Mouse (Mus musculus): ENCODE measurements around the gene Nqo1. TPM values are rescaled to one million over a fixed set of nuclear protein-coding genes. Genes with fewer than 3 reads are reported as not detected.
A peak's percentile ranks its signal among the peaks of the same experiment; 100 is the strongest.

Gene Nqo1
- total RNA-seq, 1 experiment = 12.7 TPM

GRCm38 (mm10) chr8:107430821-107431220, 27.8 kb upstream of the Nqo1 start:
- Histone ChIP-seq H3K27ac (ENCODE audit: insufficient read depth, low read depth, low read length, poor library complexity, severe bottlenecking) (no peak overlapping the region), H3K9ac (ENCODE audit: insufficient read depth, low read depth, low read length, poor library complexity, severe bottlenecking) (no peak overlapping the region), H3K9me3 (ENCODE audit: control insufficient read depth, insufficient read depth, low read depth, low read length) (no peaks in the 10 kb centered on the region), H3K4me1 (ENCODE audit: control insufficient read depth in 2 of 2, insufficient read depth in 2 of 2, low read length in 2 of 2, poor library complexity in 1 of 2) (peaks cover 0 to 4% of the 10 kb centered on the region in 2 experiments; a peak in 1 of 4 replicates), H3K36me3 (ENCODE audit: control insufficient read depth, insufficient read depth, low read length, poor library complexity, severe bottlenecking) (no peaks in the 10 kb centered on the region), H3K4me3 (ENCODE audit: insufficient read depth in 1 of 2, low read depth in 1 of 2, low read length in 2 of 2, poor library complexity in 1 of 2, severe bottlenecking in 1 of 2) (no peak overlapping the region)
- no peak for TF ChIP-seq ZC3H11A (IDR thresholded peaks at IDR 0.05; ENCODE audit: borderline replicate concordance, low read depth, low read length)
- no peak for TF ChIP-seq HCFC1 (IDR thresholded peaks at IDR 0.05; ENCODE audit: borderline replicate concordance, insufficient read depth, low read length)
- no peak for TF ChIP-seq ZNF384 (IDR thresholded peaks at IDR 0.05; ENCODE audit: low read depth, low read length)
- no peak for TF ChIP-seq MAFK (IDR thresholded peaks at IDR 0.05; ENCODE audit: insufficient read depth, low read depth, low read length)
- TF ChIP-seq CHD2 (IDR thresholded peaks at IDR 0.05; ENCODE audit: low read depth, low read length) = no peak
- in situ Hi-C loops (cut with MboI; ENCODE audit: low sequenced_read_pairs in 2 of 2, unreplicated experiment in 2 of 2) = no loop called here
- no peak for DNase-seq (ENCODE audit: low read depth, low spot score)

- in situ Hi-C loops (cut with MboI; ENCODE audit: low sequenced_read_pairs in 2 of 2, unreplicated experiment in 2 of 2) = no loop called here
These were observed 22.2 kb upstream of the Nqo1 start for GRCm38 (mm10) chr8:107425230-107425597.

GRCm38 (mm10) chr8:107424597-107425229, 21.7 kb upstream of the Nqo1 start, which contains the start of gene Nob1:
Nob1 (minus strand) TSS chr8:107425051.
- H3K4me3 ChIP-seq (ENCODE audit: insufficient read depth in 1 of 2, low read depth in 1 of 2, low read length in 2 of 2, poor library complexity in 1 of 2, severe bottlenecking in 1 of 2) = peak within 1 kb of the TSS; percentile 83 to 89
- TF ChIP-seq HCFC1 (IDR thresholded peaks at IDR 0.05; ENCODE audit: borderline replicate concordance, insufficient read depth, low read length) (peak; percentile 64; the same call in 1 of the 2 replicates), ZC3H11A (IDR thresholded peaks at IDR 0.05; ENCODE audit: borderline replicate concordance, low read depth, low read length) (peak; percentile 26; the same call in 1 of the 2 replicates), ZNF384 (IDR thresholded peaks at IDR 0.05; ENCODE audit: low read depth, low read length) (no peak)
- peaks cover 29% of the 10 kb centered on the region for H3K36me3 ChIP-seq (ENCODE audit: control insufficient read depth, insufficient read depth, low read length, poor library complexity, severe bottlenecking)
- H3K9ac ChIP-seq (ENCODE audit: insufficient read depth, low read depth, low read length, poor library complexity, severe bottlenecking) = peak within 1 kb of the TSS; percentile 98
- H3K4me1 ChIP-seq (ENCODE audit: control insufficient read depth in 2 of 2, insufficient read depth in 2 of 2, low read length in 2 of 2, poor library complexity in 1 of 2) = peaks cover 2 to 7% of the 10 kb centered on the region in 2 experiments; a peak in 3 of 4 replicates
- DNase-seq (ENCODE audit: low read depth, low spot score) = peak; percentile 95
- H3K27ac ChIP-seq (ENCODE audit: insufficient read depth, low read depth, low read length, poor library complexity, severe bottlenecking) = no peak within 1 kb of the TSS; the same call in 1 of the 2 replicates
- in situ Hi-C loops (cut with MboI; ENCODE audit: low sequenced_read_pairs in 2 of 2, unreplicated experiment in 2 of 2) = no loop called here
- H3K9me3 ChIP-seq (ENCODE audit: control insufficient read depth, insufficient read depth, low read depth, low read length) = no peaks in the 10 kb centered on the region

More at GRCm38 (mm10) chr8:107425230-107425597, 22.2 kb upstream of the Nqo1 start:
- Histone ChIP-seq H3K27ac (ENCODE audit: insufficient read depth, low read depth, low read length, poor library complexity, severe bottlenecking) (no peak overlapping the region), H3K9ac (ENCODE audit: insufficient read depth, low read depth, low read length, poor library complexity, severe bottlenecking) (no peak overlapping the region), H3K4me3 (ENCODE audit: insufficient read depth in 1 of 2, low read depth in 1 of 2, low read length in 2 of 2, poor library complexity in 1 of 2, severe bottlenecking in 1 of 2) (peak overlapping the region in 1 of 2 experiments; percentile 83; a peak in 2 of 4 replicates), H3K36me3 (ENCODE audit: control insufficient read depth, insufficient read depth, low read length, poor library complexity, severe bottlenecking) (peaks cover 24% of the 10 kb centered on the region), H3K4me1 (ENCODE audit: control insufficient read depth in 2 of 2, insufficient read depth in 2 of 2, low read length in 2 of 2, poor library complexity in 1 of 2) (peaks cover 2 to 7% of the 10 kb centered on the region in 2 experiments; a peak in 3 of 4 replicates), H3K9me3 (ENCODE audit: control insufficient read depth, insufficient read depth, low read depth, low read length) (no peaks in the 10 kb centered on the region)
- no peak for TF ChIP-seq CHD2 (IDR thresholded peaks at IDR 0.05; ENCODE audit: low read depth, low read length)
- TF ChIP-seq MAFK (IDR thresholded peaks at IDR 0.05; ENCODE audit: insufficient read depth, low read depth, low read length) = no peak
- no peak for TF ChIP-seq ZNF384 (IDR thresholded peaks at IDR 0.05; ENCODE audit: low read depth, low read length)
- TF ChIP-seq ZC3H11A (IDR thresholded peaks at IDR 0.05; ENCODE audit: borderline replicate concordance, low read depth, low read length) = no peak
- no peak for TF ChIP-seq HCFC1 (IDR thresholded peaks at IDR 0.05; ENCODE audit: borderline replicate concordance, insufficient read depth, low read length)
- no peak for DNase-seq (ENCODE audit: low read depth, low spot score)

- DNase-seq (ENCODE audit: low read depth, low spot score) = no peak
- Histone ChIP-seq H3K27ac (ENCODE audit: insufficient read depth, low read depth, low read length, poor library complexity, severe bottlenecking) (no peak overlapping the region; the same call in 1 of the 2 replicates), H3K4me3 (ENCODE audit: insufficient read depth in 1 of 2, low read depth in 1 of 2, low read length in 2 of 2, poor library complexity in 1 of 2, severe bottlenecking in 1 of 2) (peak overlapping the region; percentile 83 to 89), H3K9me3 (ENCODE audit: control insufficient read depth, insufficient read depth, low read depth, low read length) (no peaks in the 10 kb centered on the region), H3K4me1 (ENCODE audit: control insufficient read depth in 2 of 2, insufficient read depth in 2 of 2, low read length in 2 of 2, poor library complexity in 1 of 2) (peaks cover 2 to 7% of the 10 kb centered on the region in 2 experiments; a peak in 3 of 4 replicates), H3K36me3 (ENCODE audit: control insufficient read depth, insufficient read depth, low read length, poor library complexity, severe bottlenecking) (peaks cover 33% of the 10 kb centered on the region), H3K9ac (ENCODE audit: insufficient read depth, low read depth, low read length, poor library complexity, severe bottlenecking) (peak overlapping the region; percentile 98)
- no peak for TF ChIP-seq ZC3H11A (IDR thresholded peaks at IDR 0.05; ENCODE audit: borderline replicate concordance, low read depth, low read length)
- no peak for TF ChIP-seq HCFC1 (IDR thresholded peaks at IDR 0.05; ENCODE audit: borderline replicate concordance, insufficient read depth, low read length)
- no peak for TF ChIP-seq ZNF384 (IDR thresholded peaks at IDR 0.05; ENCODE audit: low read depth, low read length)
- TF ChIP-seq MAFK (IDR thresholded peaks at IDR 0.05; ENCODE audit: insufficient read depth, low read depth, low read length) = no peak
- TF ChIP-seq CHD2 (IDR thresholded peaks at IDR 0.05; ENCODE audit: low read depth, low read length) = no peak
- in situ Hi-C loops (cut with MboI; ENCODE audit: low sequenced_read_pairs in 2 of 2, unreplicated experiment in 2 of 2) = no loop called here
These were observed 21.2 kb upstream of the Nqo1 start for GRCm38 (mm10) chr8:107424176-107424575.

All from ES-E14 (cell line).